Mouse (Mus musculus): Measurements from ENCODE around the gene Slc9a3r1. TPM values are rescaled to one million over a fixed set of nuclear protein-coding genes. Genes with fewer than 3 reads are reported as not detected.

Gene Slc9a3r1
- polyA plus RNA-seq, 2 experiments from 2014 or later = 166 to 228 TPM

GRCm38 (mm10) chr11:115227640-115228039 is 64.5 kb downstream of the Slc9a3r1 start:
- ATAC-seq = no peak

- ATAC-seq = no peak
Observed at GRCm38 (mm10) chr11:115228430-115228829, 65.3 kb downstream of the Slc9a3r1 start.

- no peak for ATAC-seq
Observed at GRCm38 (mm10) chr11:115229021-115229930, 66.1 kb downstream of the Slc9a3r1 start.

Other genes with a start within 250 kb of the Slc9a3r1 start
- gene Cd300lb, start 229.0 kb upstream of the Slc9a3r1 start, polyA plus RNA-seq (2017; shearing (Covaris generic)) = under 1 TPM in 1 of 2 experiments, not detected in 1; 0.32 TPM
- not detected for gene Cd300c, start 194.2 kb upstream of the Slc9a3r1 start, polyA plus RNA-seq (2017; shearing (Covaris generic))
- under 1 TPM; 0.44 to 0.69 TPM for gene Cd300ld, start 173.4 kb upstream of the Slc9a3r1 start, polyA plus RNA-seq (2017; shearing (Covaris generic))
- not detected for gene Cd300c2, start 161.5 kb upstream of the Slc9a3r1 start, polyA plus RNA-seq (2017; shearing (Covaris generic))
- not detected for gene Cd300ld2, start 147.1 kb upstream of the Slc9a3r1 start, polyA plus RNA-seq (2017; shearing (Covaris generic))
- gene Cd300ld4, start 136.3 kb upstream of the Slc9a3r1 start, polyA plus RNA-seq (2017; shearing (Covaris generic)) = not detected
- gene Cd300ld5, start 125.6 kb upstream of the Slc9a3r1 start, polyA plus RNA-seq (2017; shearing (Covaris generic)) = not detected
- not detected for gene Cd300ld3, start 114.9 kb upstream of the Slc9a3r1 start, polyA plus RNA-seq (2017; shearing (Covaris generic))
- gene Cd300e, start 101.2 kb upstream of the Slc9a3r1 start, polyA plus RNA-seq (2017; shearing (Covaris generic)) = not detected
- 100 to 1,000 TPM; 149 to 158 TPM for gene Rab37, start 71.9 kb upstream of the Slc9a3r1 start, polyA plus RNA-seq (2017; shearing (Covaris generic))
- 1 to 10 TPM in 1 of 2 experiments, under 1 TPM in 1; 0.37 to 1.5 TPM for gene Cd300lf, start 29.3 kb upstream of the Slc9a3r1 start, polyA plus RNA-seq (2017; shearing (Covaris generic))
- 10 to 100 TPM in 1 of 2 experiments, 1 to 10 TPM in 1; 9.3 to 11.9 TPM for gene Tmem104, start 24.1 kb downstream of the Slc9a3r1 start, polyA plus RNA-seq (2017; shearing (Covaris generic))
- gene Nat9, start 24.5 kb downstream of the Slc9a3r1 start, polyA plus RNA-seq (2017; shearing (Covaris generic)) = 10 to 100 TPM; 14.0 to 14.6 TPM
- gene Grin2c, start 103.9 kb downstream of the Slc9a3r1 start, polyA plus RNA-seq (2017; shearing (Covaris generic)) = not detected
- gene Fdxr, start 113.7 kb downstream of the Slc9a3r1 start, polyA plus RNA-seq (2017; shearing (Covaris generic)) = 10 to 100 TPM; 18.4 to 26.6 TPM
- gene Fads6, start 134.3 kb downstream of the Slc9a3r1 start, polyA plus RNA-seq (2017; shearing (Covaris generic)) = under 1 TPM; 0.56 to 0.57 TPM
- gene Otop2, start 143.8 kb downstream of the Slc9a3r1 start, polyA plus RNA-seq (2017; shearing (Covaris generic)) = not detected
- gene Ush1g, start 158.7 kb downstream of the Slc9a3r1 start, polyA plus RNA-seq (2017; shearing (Covaris generic)) = not detected
- under 1 TPM in 1 of 2 experiments, not detected in 1; 0.13 TPM for gene Otop3, start 171.4 kb downstream of the Slc9a3r1 start, polyA plus RNA-seq (2017; shearing (Covaris generic))
- gene Hid1, start 204.4 kb downstream of the Slc9a3r1 start, polyA plus RNA-seq (2017; shearing (Covaris generic)) = 1 to 10 TPM; 2.6 to 3.2 TPM
- under 1 TPM in 1 of 2 experiments, not detected in 1; 0.12 TPM for gene Cdr2l, start 218.6 kb downstream of the Slc9a3r1 start, polyA plus RNA-seq (2017; shearing (Covaris generic))
- gene Mrpl58, start 240.4 kb downstream of the Slc9a3r1 start, polyA plus RNA-seq (2017; shearing (Covaris generic)) = 100 to 1,000 TPM; 206 to 214 TPM

Data from activated CD4-positive, CD25-positive, alpha-beta regulatory T cell, adult 4 months (primary cell).